Mouse (Mus musculus) MEL (cell line): ENCODE data around the gene Zfp511. TPM values are rescaled to one million over a fixed set of nuclear protein-coding genes. Genes with fewer than 3 reads are reported as not detected.

Experiments
- DNase-seq: peaks from one replicate; pipeline ENCODE4 v3.0.0; 2011; ENCODE audit warnings: low read depth, low spot score
- H3K27ac ChIP-seq: 2 replicates; pipeline ENCODE4 v1.5.1; 2012; ENCODE audit warnings: low read depth, mild to moderate bottlenecking, control low read depth, low read length, moderate library complexity; ENCODE audit not compliant: control insufficient read depth
- H3K27me3 ChIP-seq, 2 experiments: fragments of 150-350 bp in 1 of 2; sonication (generic) in 1 of 2; 2 replicates each; pipeline ENCODE4 v1.6.1; 2012; ENCODE audit warnings: low read length in 2 of 2, mild to moderate bottlenecking in 2 of 2, improper control_type of control experiment in 1 of 2, moderate library complexity in 1 of 2; ENCODE audit not compliant: insufficient read depth in 2 of 2, control insufficient read depth in 1 of 2
- H3K36me3 ChIP-seq, 2 experiments: 2 replicates each; pipeline ENCODE4 v1.6.1; 2012 to 2014; ENCODE audit warnings: low read length in 2 of 2, improper control_type of control experiment in 1 of 2, inconsistent platforms in 1 of 2, mild to moderate bottlenecking in 1 of 2; ENCODE audit not compliant: insufficient read depth in 2 of 2, control insufficient read depth in 1 of 2
- H3K4me1 ChIP-seq, 2 experiments: fragments of 150-350 bp in 1 of 2; sonication (generic) in 1 of 2; 2 replicates each; pipeline ENCODE4 v1.6.1; 2012; ENCODE audit warnings: low read length in 2 of 2, improper control_type of control experiment in 1 of 2, mild to moderate bottlenecking in 1 of 2; ENCODE audit not compliant: insufficient read depth in 2 of 2, control insufficient read depth in 1 of 2
- H3K4me3 ChIP-seq, 2 experiments: fragments of 150-350 bp in 1 of 2; sonication (generic) in 1 of 2; 2 replicates each; pipeline ENCODE4 v1.5.1; 2012; ENCODE audit warnings: low read depth in 2 of 2, low read length in 2 of 2, mild to moderate bottlenecking in 2 of 2, moderate library complexity in 2 of 2, control low read depth in 1 of 2, improper control_type of control experiment in 1 of 2; ENCODE audit not compliant: control insufficient read depth in 1 of 2, insufficient read depth in 1 of 2
- H3K79me2 ChIP-seq: 2 replicates; pipeline ENCODE4 v1.6.1; 2012; ENCODE audit warnings: mild to moderate bottlenecking, low read length, moderate library complexity; ENCODE audit not compliant: control insufficient read depth, poor library complexity, insufficient read depth
- H3K9ac ChIP-seq: 2 replicates; pipeline ENCODE4 v1.6.1; 2012; ENCODE audit warnings: low read depth, mild to moderate bottlenecking, control low read depth, low read length, moderate library complexity; ENCODE audit not compliant: control insufficient read depth, poor library complexity, severe bottlenecking
- H3K9me3 ChIP-seq: fragments of 150-350 bp; sonication (generic); replicated peaks from 2 replicates; pipeline ENCODE4 v1.6.1; 2012; ENCODE audit warnings: mild to moderate bottlenecking, low read length, improper control_type of control experiment, moderate library complexity; ENCODE audit not compliant: insufficient read depth
- BHLHE40 ChIP-seq: IDR thresholded peaks from 2 replicates; pipeline ENCODE4 v1.6.1; 2012; ENCODE audit warnings: low read depth, mild to moderate bottlenecking, inconsistent platforms, low read length, improper control_type of control experiment, borderline replicate concordance
- CHD1 ChIP-seq: IDR thresholded peaks from 2 replicates; pipeline ENCODE4 v1.6.1; 2012; ENCODE audit warnings: low read depth, mild to moderate bottlenecking, inconsistent platforms, low read length, improper control_type of control experiment
- CTCF ChIP-seq, 3 experiments: IDR thresholded peaks in 2 of 3; conservative IDR thresholded peaks in 1 of 3; 2 replicates each; pipeline ENCODE4 v1.5.1; 2011 to 2012; ENCODE audit warnings: low read length in 3 of 3, low read depth in 2 of 3, mild to moderate bottlenecking in 2 of 3, improper control_type of control experiment in 1 of 3, inconsistent platforms in 1 of 3, mixed read lengths in 1 of 3, moderate library complexity in 1 of 3; ENCODE audit not compliant: control insufficient read depth in 1 of 3, insufficient read depth in 1 of 3, poor library complexity in 1 of 3, severe bottlenecking in 1 of 3
- E2F4 ChIP-seq: IDR thresholded peaks from 2 replicates; pipeline ENCODE4 v1.6.1; 2011; ENCODE audit warnings: low read depth, low read length, improper control_type of control experiment, borderline replicate concordance
- EP300 ChIP-seq, 2 experiments: IDR thresholded peaks; 2 replicates each; pipeline ENCODE4 v1.6.1; 2011; ENCODE audit warnings: improper control_type of control experiment in 2 of 2, low read length in 2 of 2, low read depth in 1 of 2, mild to moderate bottlenecking in 1 of 2
- HCFC1 ChIP-seq: IDR thresholded peaks from 2 replicates; pipeline ENCODE4 v1.6.1; 2012; ENCODE audit warnings: low read depth, mild to moderate bottlenecking, inconsistent platforms, low read length, improper control_type of control experiment, moderate library complexity
- KAT2A ChIP-seq: conservative IDR thresholded peaks from 2 replicates; pipeline ENCODE4 v1.6.1; 2012; ENCODE audit warnings: low read depth, low read length, improper control_type of control experiment, inconsistent platforms
- MAZ ChIP-seq: IDR thresholded peaks from 2 replicates; pipeline ENCODE4 v1.6.1; 2012; ENCODE audit warnings: low read depth, mild to moderate bottlenecking, inconsistent platforms, low read length, improper control_type of control experiment
- MXI1 ChIP-seq: IDR thresholded peaks from 2 replicates; pipeline ENCODE4 v1.6.1; 2011; ENCODE audit warnings: mild to moderate bottlenecking, low read depth, low read length, improper control_type of control experiment
- MYC ChIP-seq: IDR thresholded peaks from 2 replicates; pipeline ENCODE4 v1.6.1; 2011; ENCODE audit warnings: low read depth, mild to moderate bottlenecking, low read length, improper control_type of control experiment, moderate library complexity
- NELFE ChIP-seq: IDR thresholded peaks from 2 replicates; pipeline ENCODE4 v1.6.1; 2011; ENCODE audit warnings: low read depth, low read length, improper control_type of control experiment
- POLR2AphosphoS2 ChIP-seq: IDR thresholded peaks from 2 replicates; pipeline ENCODE4 v1.6.1; 2011; ENCODE audit warnings: low read length, improper control_type of control experiment
- TAL1 ChIP-seq: IDR thresholded peaks from 2 replicates; pipeline ENCODE4 v1.6.1; 2012; ENCODE audit warnings: mild to moderate bottlenecking, inconsistent platforms, low read length, moderate library complexity, mixed read lengths
- TBP ChIP-seq: IDR thresholded peaks from 2 replicates; pipeline ENCODE4 v1.8.0; 2011; ENCODE audit warnings: low read depth, low read length, improper control_type of control experiment
- USF1 ChIP-seq: IDR thresholded peaks from 2 replicates; pipeline ENCODE4 v1.6.1; 2014; ENCODE audit warnings: low read depth, mild to moderate bottlenecking, inconsistent platforms, low read length, improper control_type of control experiment, moderate library complexity
- USF2 ChIP-seq, 2 experiments: IDR thresholded peaks; 2 replicates each; pipeline ENCODE4 v1.6.1; 2011 to 2012; ENCODE audit warnings: improper control_type of control experiment in 2 of 2, low read length in 2 of 2, borderline replicate concordance in 1 of 2, inconsistent platforms in 1 of 2, low read depth in 1 of 2, mild to moderate bottlenecking in 1 of 2; ENCODE audit not compliant: insufficient read depth in 1 of 2
- ZC3H11A ChIP-seq: IDR thresholded peaks from 2 replicates; pipeline ENCODE4 v1.6.1; 2012; ENCODE audit warnings: low read depth, mild to moderate bottlenecking, inconsistent platforms, low read length, improper control_type of control experiment
- ZMIZ1 ChIP-seq: IDR thresholded peaks from 2 replicates; pipeline ENCODE4 v1.6.1; 2012; ENCODE audit warnings: low read depth, mild to moderate bottlenecking, inconsistent platforms, low read length, improper control_type of control experiment, moderate library complexity
- polyA plus RNA-seq, 2 experiments: library from polyadenylated mRNA; stranded (reverse) in 1 of 2; unstranded in 1 of 2; fragments of >175 nt in 1 of 2; fragments of >200 nt in 1 of 2; gene quantifications; 2 replicates each; pipeline versions ENCODE4 v1.2.1 to v1.2.4; 2012; ENCODE audit warnings: low replicate concordance in 2 of 2, low read depth in 1 of 2; ENCODE audit not compliant: insufficient read length in 2 of 2, insufficient read depth in 1 of 2, missing spikeins in 1 of 2
- total RNA-seq: library from RNA; depleted of rRNA; stranded (reverse); fragments of 300-350 nt; gene quantifications from 2 replicates; pipeline ENCODE4 v1.2.3, GENCODE M21; 2012

The Zfp511 gene
- total and polyA plus RNA-seq, 3 experiments = 35.6 to 51.5 TPM; not detected in 1

- H3K4me1 ChIP-seq = no peaks in the 10 kb centered on the region
- H3K79me2 ChIP-seq = no peaks in the 10 kb centered on the region
- no peaks in the 10 kb centered on the region for H3K9me3 ChIP-seq
- H3K4me3 ChIP-seq = no peak overlapping the region
- TF ChIP-seq TAL1 (no peak), HCFC1 (no peak), TBP (no peak), POLR2AphosphoS2 (no peak), USF1 (no peak), BHLHE40 (no peak), MYC (no peak), USF2 (IDR thresholded peaks at IDR 0.05; ENCODE audit: borderline replicate concordance in 1 of 2, insufficient read depth in 1 of 2, low read depth in 1 of 2, low read length in 2 of 2) (no peak)
- H3K27ac ChIP-seq = no peak overlapping the region
- H3K9ac ChIP-seq = no peak overlapping the region
- no peak for DNase-seq
- no peaks in the 10 kb centered on the region for H3K36me3 ChIP-seq
- peaks cover 2 to 4% of the 10 kb centered on the region in 2 experiments; a peak in 3 of 4 replicates for H3K27me3 ChIP-seq
These were observed 17.9 kb downstream of the Zfp511 start for GRCm38 (mm10) chr7:140054124-140054523.

DNA sequence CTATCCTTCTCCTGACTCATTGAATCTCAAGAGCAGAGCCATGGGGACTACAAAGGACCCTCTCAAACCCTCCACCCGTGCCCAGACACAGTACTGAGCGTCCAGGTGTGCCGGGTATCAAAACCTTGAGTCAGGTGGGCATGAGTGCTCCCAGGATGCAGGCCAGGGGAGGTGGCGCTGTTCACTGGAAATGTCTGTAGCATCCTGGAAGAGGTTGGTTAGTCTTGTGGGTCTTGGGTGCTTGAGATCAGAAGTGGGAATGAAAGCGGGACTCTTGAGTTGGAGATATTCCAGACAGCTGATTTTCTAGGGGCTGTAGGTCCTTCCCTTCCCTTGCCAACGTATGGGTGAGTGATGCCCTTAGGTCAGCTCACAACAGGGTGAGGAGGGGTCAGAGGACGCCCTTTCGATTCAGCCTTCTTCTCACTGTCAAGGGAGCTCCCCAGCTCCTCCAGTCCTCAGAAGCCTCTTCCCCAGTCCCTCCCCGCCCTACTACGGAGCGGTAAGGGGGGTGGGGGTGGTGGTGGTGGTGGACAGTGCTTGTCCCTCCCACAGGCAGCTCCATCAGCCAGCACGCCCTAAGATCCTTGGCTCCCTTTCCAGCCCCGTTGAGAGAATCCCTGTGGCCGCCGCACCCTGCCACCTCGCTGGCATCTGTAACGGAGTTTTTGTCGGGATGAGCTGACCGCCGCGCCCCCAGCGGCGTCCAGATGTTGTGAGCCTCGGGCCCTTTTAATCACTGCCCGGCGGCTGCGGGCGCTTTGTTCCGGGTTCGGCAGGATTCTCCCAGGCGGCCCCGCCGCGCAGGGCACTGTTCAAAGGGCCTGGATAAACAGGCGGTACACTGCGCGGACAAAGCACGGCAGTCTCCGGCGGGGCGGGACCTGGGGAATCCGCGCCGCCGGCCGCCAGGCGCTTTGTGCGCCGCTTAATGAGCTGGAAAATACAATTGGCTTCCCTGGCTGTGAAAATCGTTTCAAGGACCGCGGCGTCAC, 21.5 kb downstream of the Zfp511 start:
- H3K36me3 ChIP-seq = no peaks in the 10 kb centered on the region
- TF ChIP-seq ZC3H11A (no peak), E2F4 (no peak)
- H3K79me2 ChIP-seq = no peaks in the 10 kb centered on the region
- H3K4me1 ChIP-seq = no peaks in the 10 kb centered on the region
- no peak overlapping the region for H3K27ac ChIP-seq
- H3K4me3 ChIP-seq = no peak overlapping the region
- peaks cover 0 to 1% of the 10 kb centered on the region in 2 experiments; a peak in 3 of 4 replicates for H3K27me3 ChIP-seq
- H3K9ac ChIP-seq = no peak overlapping the region
- no peak for DNase-seq
- no peaks in the 10 kb centered on the region for H3K9me3 ChIP-seq

DNA sequence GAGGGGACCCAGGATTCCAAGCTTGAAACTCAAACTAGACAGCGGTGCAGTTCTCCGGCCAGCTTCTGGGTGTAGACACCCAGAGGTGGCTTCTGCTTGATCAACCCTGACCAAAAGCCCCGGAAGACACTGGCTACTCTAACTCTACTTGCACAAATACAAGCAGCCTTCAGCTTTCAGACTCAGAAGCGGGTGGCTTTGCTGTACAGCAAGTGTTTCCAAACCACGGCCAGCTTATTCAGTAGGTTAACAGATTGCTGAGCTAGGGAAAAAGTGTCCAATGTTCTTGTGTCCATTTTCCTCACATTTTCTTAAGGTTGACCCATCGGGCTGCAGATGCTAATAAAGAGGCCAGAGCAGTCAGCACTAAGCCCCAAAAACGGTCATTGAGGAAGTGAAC, 22.3 kb downstream of the Zfp511 start:
- DNase-seq = no peak

More for the DNA sequence above, 22.3 kb downstream of the Zfp511 start:
- H3K4me1 ChIP-seq = no peaks in the 10 kb centered on the region
- no peaks in the 10 kb centered on the region; a peak in 1 of 4 replicates for H3K27me3 ChIP-seq
- no peak overlapping the region for H3K9ac ChIP-seq
- no peaks in the 10 kb centered on the region for H3K79me2 ChIP-seq
- H3K36me3 ChIP-seq = no peaks in the 10 kb centered on the region
- no peaks in the 10 kb centered on the region for H3K9me3 ChIP-seq
- H3K4me3 ChIP-seq = no peak overlapping the region
- TF ChIP-seq EP300 (IDR thresholded peaks at IDR 0.05; ENCODE audit: low read depth in 1 of 2, low read length in 2 of 2) (no peak), BHLHE40 (no peak), USF2 (IDR thresholded peaks at IDR 0.05; ENCODE audit: borderline replicate concordance in 1 of 2, insufficient read depth in 1 of 2, low read depth in 1 of 2, low read length in 2 of 2) (no peak), E2F4 (no peak), CTCF (IDR thresholded peaks at IDR 0.05 in 2 of 3, conservative IDR thresholded peaks at IDR 0.05 in 1 of 3; ENCODE audit: control insufficient read depth in 1 of 3, insufficient read depth in 1 of 3, low read depth in 2 of 3, low read length in 3 of 3, poor library complexity in 1 of 3, severe bottlenecking in 1 of 3) (no peak), POLR2AphosphoS2 (no peak), CHD1 (no peak), KAT2A (no peak), MAZ (no peak), ZMIZ1 (no peak), MXI1 (no peak), MYC (no peak), NELFE (no peak)
- TF ChIP-seq, all 39 proteins: peak for 0
- no peak overlapping the region for H3K27ac ChIP-seq
